Mouse (Mus musculus) CH12.LX (cell line): ENCODE data around the gene March6.

ENCODE experiments used
- ETS1 ChIP-seq: conservative IDR thresholded peaks from 2 replicates; pipeline ENCODE4 v1.6.1; 2012; ENCODE audit warnings: low read depth, mild to moderate bottlenecking, inconsistent platforms, low read length, improper control_type of control experiment, moderate library complexity
- POLR2A ChIP-seq: IDR thresholded peaks from 2 replicates; pipeline ENCODE4 v1.6.1; 2011; ENCODE audit warnings: low read depth, mild to moderate bottlenecking, improper control_type of control experiment, low read length

DNA sequence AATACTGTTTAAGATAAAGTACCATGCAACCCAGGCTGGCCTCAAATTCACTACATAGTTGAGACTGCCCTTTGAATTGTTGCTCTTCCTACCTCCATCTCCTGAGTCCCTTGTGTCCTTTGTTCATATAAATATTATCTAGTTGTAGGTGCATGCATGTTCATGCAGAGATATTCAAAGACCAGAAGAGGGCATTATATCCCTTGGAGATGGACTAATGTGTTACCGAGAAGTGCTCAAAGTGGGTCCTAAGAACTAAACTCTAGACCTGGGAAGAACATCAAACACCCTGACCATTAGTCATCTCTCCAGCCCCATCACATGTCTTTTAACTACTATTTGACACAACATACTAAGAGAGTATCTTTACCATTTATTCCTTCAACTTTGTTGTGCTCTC lies 13.7 kb downstream of the March6 start:
- TF ChIP-seq ETS1 (no peak), POLR2A (no peak)
